Mouse (Mus musculus) stomach, embryonic 14.5 days (tissue): ENCODE results near the gene Als2cl. TPM values are rescaled to one million over a fixed set of nuclear protein-coding genes. Genes with fewer than 3 reads are reported as not detected.

Source experiments
- ATAC-seq: fragments of 200-750 bp; cut with Nextera tagmentation; 2 replicates; pipeline ENCODE4 v1.8.0; 2017; ENCODE audit warnings: low read depth, moderate TSS enrichment; ENCODE audit not compliant: insufficient number of reproducible peaks, insufficient read depth, low FRiP score
- H3K27ac ChIP-seq: fragments of 300-500 bp; sonication (generic); 2 replicates; pipeline ENCODE4 v1.5.1; 2014; ENCODE audit warnings: mild to moderate bottlenecking, low read length, moderate library complexity, mixed read lengths
- H3K27me3 ChIP-seq: fragments of 300-500 bp; sonication (generic); 2 replicates; pipeline ENCODE4 v1.6.1; 2014; ENCODE audit warnings: low read length, control low read depth, mixed read lengths; ENCODE audit not compliant: control insufficient read depth, insufficient read depth
- H3K36me3 ChIP-seq: fragments of 300-500 bp; sonication (generic); 2 replicates; pipeline ENCODE4 v1.6.1; 2014; ENCODE audit warnings: mild to moderate bottlenecking, control low read depth, low read length, moderate library complexity, mixed read lengths; ENCODE audit not compliant: control insufficient read depth, insufficient read depth
- H3K4me1 ChIP-seq: fragments of 300-500 bp; sonication (generic); 2 replicates; pipeline ENCODE4 v1.6.1; 2014; ENCODE audit warnings: low read length, control low read depth, mixed read lengths; ENCODE audit not compliant: control insufficient read depth, insufficient read depth
- H3K4me2 ChIP-seq: fragments of 300-500 bp; sonication (generic); replicated peaks from 2 replicates; pipeline ENCODE4 v1.6.1; 2014; ENCODE audit warnings: low read depth, low read length, control low read depth
- H3K4me3 ChIP-seq: fragments of 300-500 bp; sonication (generic); 2 replicates; pipeline ENCODE4 v1.5.1; 2014; ENCODE audit warnings: low read depth, low read length, control low read depth
- H3K9ac ChIP-seq: fragments of 300-500 bp; sonication (generic); replicated peaks from 2 replicates; pipeline ENCODE4 v1.6.1; 2014; ENCODE audit warnings: low read depth, mild to moderate bottlenecking, control low read depth, low read length, moderate library complexity, mixed read lengths
- H3K9me3 ChIP-seq: fragments of 300-500 bp; sonication (generic); 2 replicates; pipeline ENCODE4 v1.6.1; 2016; ENCODE audit warnings: low read depth, low read length, control low read depth; ENCODE audit not compliant: control insufficient read depth
- WGBS: fragments of 180-500 bp; shearing (Covaris S2); extraction: QIAGEN DNeasy Blood & Tissue Kit; methylation state at CpG from one replicate; pipeline ENCODE4 v1.1.7; 2014; 5-methylcytosine and 5-hydroxymethylcytosine counted together
- polyA plus RNA-seq: library from polyadenylated mRNA; unstranded; fragments of >200 nt; fragmentation: Nextera tagmentation; extraction: Ambion mirVana; gene quantifications from 2 replicates; pipeline ENCODE4 v1.2.1, GENCODE M21; 2014

Als2cl gene
- 4.9 and 5.8 TPM in 2 replicates for polyA plus RNA-seq

DNA sequence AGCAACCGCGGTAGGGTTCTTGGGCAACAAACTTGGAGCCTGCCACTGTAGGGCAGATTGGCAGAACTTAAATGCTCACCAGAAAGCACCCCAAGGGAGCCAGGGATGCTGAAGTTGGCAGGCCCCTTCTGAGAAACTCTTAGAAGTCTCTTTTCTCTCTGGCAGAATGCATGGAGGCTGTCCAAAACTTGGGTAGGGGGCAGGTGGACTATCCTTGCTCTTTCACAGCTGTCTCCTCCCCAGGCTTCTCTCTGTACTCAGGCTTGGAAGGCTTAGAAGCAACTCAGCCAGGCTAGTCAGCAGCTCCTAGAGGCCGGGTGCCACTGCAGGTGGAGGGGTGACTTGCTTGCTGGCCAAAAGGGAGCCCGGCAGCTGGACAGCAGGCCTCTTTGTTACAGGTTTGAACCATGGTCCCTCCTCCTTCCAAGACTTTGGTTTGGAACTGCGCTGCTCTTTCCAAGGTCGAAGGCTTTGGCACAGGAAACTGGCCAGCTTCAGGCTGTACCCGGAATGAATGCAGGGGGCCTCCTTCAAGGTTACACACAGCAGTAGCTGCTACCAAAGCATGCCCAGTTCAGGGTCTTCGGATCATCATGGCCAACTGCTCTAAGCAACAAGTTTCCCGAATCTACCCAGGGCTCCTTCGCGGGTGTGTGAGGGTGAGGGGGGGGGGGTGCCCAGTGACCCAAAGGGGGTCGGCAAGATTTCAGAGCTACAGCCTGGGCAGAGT, at the start of gene Als2cl:
Als2cl (plus strand) TSS at position 680 of the 730 bp plus-strand sequence.
- Histone ChIP-seq H3K9ac (peak within 1 kb of the TSS; percentile 45; the same call in 1 of the 2 replicates), H3K9me3 (no peaks in the 10 kb centered on the region), H3K4me2 (peak within 1 kb of the TSS; percentile 95), H3K27ac (peak within 1 kb of the TSS; percentile 48; the same call in 1 of the 2 replicates), H3K4me3 (peak within 1 kb of the TSS; percentile 57), H3K36me3 (no peaks in the 10 kb centered on the region), H3K4me1 (peaks cover 3% of the 10 kb centered on the region; the same call in 1 of the 2 replicates), H3K27me3 (peaks cover 6% of the 10 kb centered on the region; the same call in 1 of the 2 replicates)
- ATAC-seq, result no peak
- WGBS, result 17% methylated on average over 12 of the region's 12 CpGs

DNA sequence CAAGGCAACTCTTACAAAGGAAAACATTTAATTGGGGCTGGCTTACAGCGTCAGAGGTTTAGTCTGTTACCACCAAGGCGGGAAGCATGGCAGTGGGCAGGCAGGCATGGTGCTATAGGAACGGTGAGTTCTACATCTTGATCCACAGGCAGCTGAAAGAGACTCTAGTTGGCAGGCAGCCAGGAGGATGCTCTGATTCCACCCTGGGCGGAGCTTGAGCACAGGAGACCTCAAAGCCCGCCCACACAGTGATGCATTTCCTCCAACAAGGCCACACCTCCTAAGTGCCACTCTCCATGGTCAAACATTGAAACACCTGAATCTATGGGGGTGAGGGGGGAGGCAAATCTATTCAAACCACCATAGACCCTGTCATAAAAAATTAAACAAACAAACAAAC, 46.6 kb upstream of the Als2cl start:
- no peaks in the 10 kb centered on the region for H3K36me3 ChIP-seq
- WGBS, result 75% methylated on average over 5 of the region's 5 CpGs

DNA sequence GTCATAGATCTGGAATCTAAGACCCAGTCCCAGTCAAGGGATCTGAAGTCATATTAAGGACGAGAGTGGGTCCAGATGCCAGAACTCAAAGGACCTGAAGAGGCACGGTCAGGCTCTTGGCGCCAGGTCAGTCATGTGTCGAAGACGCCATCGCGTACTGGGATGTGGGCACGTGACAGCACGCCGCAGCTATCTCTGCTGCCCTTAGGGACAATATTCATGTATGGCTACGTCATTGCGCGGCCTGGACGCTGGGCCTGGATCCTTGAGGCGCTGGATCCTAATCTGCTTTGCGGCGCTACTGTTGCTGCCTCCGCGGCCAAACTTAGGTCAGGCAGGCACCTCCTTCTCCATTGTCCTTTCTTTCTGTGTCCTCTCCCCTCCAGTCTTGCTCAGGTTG, 45.3 kb upstream of the Als2cl start, which contains the start of gene Prss45:
Prss45 (plus strand) TSS at position 178 of the 400 bp plus-strand sequence.
- ATAC-seq, result no peak
- WGBS, result 78% methylated on average over 19 of the region's 19 CpGs

More for the DNA sequence above, 46.6 kb upstream of the Als2cl start:
- no peaks in the 10 kb centered on the region for H3K4me1 ChIP-seq
- no peak overlapping the region for H3K27ac ChIP-seq
- H3K9ac ChIP-seq, result no peak overlapping the region
- no peaks in the 10 kb centered on the region for H3K9me3 ChIP-seq
- no peaks in the 10 kb centered on the region for H3K27me3 ChIP-seq
- H3K4me2 ChIP-seq, result no peak overlapping the region
- no peak for ATAC-seq
- H3K4me3 ChIP-seq, result no peak overlapping the region

DNA sequence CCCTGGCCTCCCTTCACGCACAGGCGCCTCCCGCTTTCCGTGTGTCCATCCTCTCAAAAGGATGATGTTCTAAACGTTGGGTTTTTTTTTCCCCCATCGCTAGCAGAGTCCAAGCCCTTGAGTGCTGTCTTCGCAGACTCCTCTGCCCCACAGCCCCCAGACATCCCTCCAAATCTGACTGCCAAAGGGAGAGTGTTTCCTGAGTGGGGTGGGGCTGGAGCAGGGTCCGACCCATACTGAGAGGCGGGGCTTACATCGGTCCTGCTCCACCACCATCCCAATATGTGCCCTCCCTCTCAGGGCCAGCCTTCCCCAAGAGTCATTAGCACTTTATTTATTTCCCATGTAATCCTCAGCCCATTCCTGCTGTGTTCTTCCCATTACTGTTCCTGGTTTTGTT, 44.7 kb upstream of the Als2cl start:
- H3K4me2 ChIP-seq, result no peak overlapping the region
- H3K27me3 ChIP-seq, result no peaks in the 10 kb centered on the region
- H3K4me3 ChIP-seq, result no peak overlapping the region
- no peak overlapping the region; the same call in 1 of the 2 replicates for H3K9ac ChIP-seq
- no peak overlapping the region for H3K27ac ChIP-seq
- H3K36me3 ChIP-seq, result no peaks in the 10 kb centered on the region
- H3K9me3 ChIP-seq, result no peaks in the 10 kb centered on the region
- WGBS, result 29% methylated on average over 10 of the region's 10 CpGs
- H3K4me1 ChIP-seq, result no peaks in the 10 kb centered on the region
- ATAC-seq, result no peak

More for the DNA sequence above, 45.3 kb upstream of the Als2cl start, which contains the start of gene Prss45:
- Histone ChIP-seq H3K27ac (no peak within 1 kb of the TSS), H3K9ac (no peak within 1 kb of the TSS; the same call in 1 of the 2 replicates), H3K4me3 (no peak within 1 kb of the TSS), H3K4me1 (no peaks in the 10 kb centered on the region), H3K27me3 (no peaks in the 10 kb centered on the region), H3K4me2 (no peak within 1 kb of the TSS), H3K36me3 (no peaks in the 10 kb centered on the region), H3K9me3 (no peaks in the 10 kb centered on the region)

DNA sequence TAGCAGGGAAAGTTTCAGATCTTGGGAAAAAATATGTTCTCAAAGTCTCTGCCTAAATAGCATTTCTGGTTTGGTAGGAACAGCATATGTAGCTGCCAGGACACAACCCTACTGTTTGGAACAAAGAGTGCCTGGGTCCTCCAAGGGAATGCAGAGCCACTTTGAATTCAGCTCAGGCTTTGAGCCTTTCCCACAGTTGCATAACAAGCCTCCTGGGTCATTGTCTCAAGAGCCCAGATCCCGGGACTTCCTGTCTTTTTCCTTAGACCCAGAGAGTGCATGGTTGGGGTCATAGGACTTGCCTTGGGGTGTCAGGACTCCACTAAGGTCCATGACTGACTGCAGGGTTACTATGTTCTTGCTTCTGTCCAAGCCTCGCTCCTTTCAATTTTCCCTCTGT, 43.6 kb upstream of the Als2cl start:
- H3K4me3 ChIP-seq, result no peak overlapping the region

DNA sequence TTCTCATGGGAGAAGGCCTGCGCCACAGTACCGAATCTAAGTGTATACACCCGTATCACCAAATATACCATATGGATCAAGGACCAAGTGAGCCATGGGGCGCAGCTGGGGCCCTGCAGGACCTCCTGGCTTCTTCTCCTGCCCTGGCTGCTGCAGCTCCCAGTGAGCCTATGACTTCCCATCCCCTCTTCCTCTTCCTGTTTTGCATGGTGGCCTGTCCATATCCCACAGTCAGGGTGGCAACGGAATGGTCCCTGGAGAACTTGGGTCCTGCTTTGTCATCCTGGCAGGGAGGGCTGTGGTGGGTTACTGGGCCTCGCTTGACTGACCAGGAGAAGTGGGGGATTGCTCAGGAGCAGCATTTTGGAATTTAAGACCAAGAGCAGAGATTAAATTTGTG, 38.8 kb upstream of the Als2cl start:
- WGBS, result 79% methylated on average over 6 of the region's 6 CpGs
- no peak overlapping the region for H3K27ac ChIP-seq
- no peak for ATAC-seq

More for the DNA sequence above, 43.6 kb upstream of the Als2cl start:
- H3K9ac ChIP-seq, result no peak overlapping the region
- H3K9me3 ChIP-seq, result no peaks in the 10 kb centered on the region
- H3K4me1 ChIP-seq, result no peaks in the 10 kb centered on the region
- no peaks in the 10 kb centered on the region for H3K36me3 ChIP-seq
- H3K27ac ChIP-seq, result no peak overlapping the region
- H3K27me3 ChIP-seq, result no peaks in the 10 kb centered on the region
- 58% methylated on average over 2 of the region's 2 CpGs for WGBS
- ATAC-seq, result no peak
- no peak overlapping the region for H3K4me2 ChIP-seq

DNA sequence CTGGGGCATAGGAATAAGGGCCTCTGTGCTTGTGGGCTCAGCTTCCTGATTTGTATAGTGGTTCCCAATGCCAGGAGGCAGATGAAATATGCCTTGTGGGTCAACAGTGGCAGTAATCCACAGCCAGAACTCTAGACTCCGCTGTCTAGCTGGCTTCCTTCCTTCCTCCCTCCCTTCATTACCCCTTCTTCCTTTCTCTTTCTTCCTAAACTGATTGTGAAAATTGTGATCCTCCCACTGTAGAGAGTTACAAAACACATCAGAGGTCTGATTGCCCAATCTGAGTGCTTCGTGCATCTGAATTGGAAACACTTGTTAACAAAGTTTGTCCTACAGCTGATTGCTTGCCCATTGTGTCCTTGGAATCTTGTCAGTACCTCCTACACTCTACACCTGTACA, 38.2 kb upstream of the Als2cl start:
- Histone ChIP-seq H3K27ac (no peak overlapping the region), H3K27me3 (no peaks in the 10 kb centered on the region), H3K9ac (no peak overlapping the region), H3K9me3 (no peaks in the 10 kb centered on the region), H3K4me3 (no peak overlapping the region), H3K4me1 (no peaks in the 10 kb centered on the region), H3K36me3 (no peaks in the 10 kb centered on the region), H3K4me2 (no peak overlapping the region)
- ATAC-seq, result no peak
- WGBS, result 59% methylated on average over 2 of the region's 2 CpGs

More for the DNA sequence above, 38.8 kb upstream of the Als2cl start:
- Histone ChIP-seq H3K9me3 (no peaks in the 10 kb centered on the region), H3K27me3 (no peaks in the 10 kb centered on the region), H3K9ac (no peak overlapping the region), H3K4me3 (no peak overlapping the region), H3K4me1 (no peaks in the 10 kb centered on the region), H3K36me3 (no peaks in the 10 kb centered on the region), H3K4me2 (no peak overlapping the region)

DNA sequence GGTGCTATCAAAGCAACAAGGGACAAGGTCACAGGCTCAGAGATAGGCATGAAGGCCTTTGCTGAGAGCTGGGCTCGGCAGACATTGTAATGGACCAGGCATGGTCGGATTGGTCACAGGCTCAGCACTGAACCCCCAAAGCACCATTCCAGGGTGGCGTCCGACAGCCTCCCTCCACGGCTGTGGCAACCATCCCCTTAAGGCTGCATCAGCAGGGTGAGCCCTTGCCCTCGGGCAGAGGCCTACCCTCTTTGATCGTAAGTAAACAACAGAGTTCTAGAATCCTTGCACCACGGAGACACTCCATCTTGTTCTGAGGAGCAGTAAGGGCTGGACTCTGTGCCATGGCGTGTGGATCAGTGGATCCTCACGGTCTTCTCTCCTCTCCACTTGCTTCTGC, 35.5 kb upstream of the Als2cl start, which contains the start of gene Prss46:
Prss46 (plus strand) TSS at position 301 of the 400 bp plus-strand sequence.
- no peaks in the 10 kb centered on the region for H3K27me3 ChIP-seq
- 84% methylated on average over 10 of the region's 10 CpGs for WGBS

More for the DNA sequence above, 35.5 kb upstream of the Als2cl start, which contains the start of gene Prss46:
- H3K27ac ChIP-seq, result no peak within 1 kb of the TSS
- no peaks in the 10 kb centered on the region for H3K9me3 ChIP-seq
- H3K4me1 ChIP-seq, result no peaks in the 10 kb centered on the region
- H3K36me3 ChIP-seq, result no peaks in the 10 kb centered on the region
- ATAC-seq, result no peak
- no peak within 1 kb of the TSS for H3K4me2 ChIP-seq
- H3K4me3 ChIP-seq, result no peak within 1 kb of the TSS
- H3K9ac ChIP-seq, result no peak within 1 kb of the TSS
